Mouse (Mus musculus) sigmoid colon, adult 10 weeks (tissue): ENCODE measurements around the gene Dlg4. TPM values are rescaled to one million over a fixed set of nuclear protein-coding genes. Genes with fewer than 3 reads are reported as not detected.

Source experiments
- polyA plus RNA-seq: library from polyadenylated mRNA; stranded (reverse); fragments of 350-450 nt; fragmentation: Illumina TruSeq; extraction: RNeasy Lipid Tissue Mini Kit (QIAGEN cat#74804); gene quantifications from one replicate; pipeline ENCODE4 v1.2.3, GENCODE M21; 2014; ENCODE audit warnings: low read depth, low replicate concordance

The Dlg4 gene
- polyA plus RNA-seq = 1.0 TPM

GRCm38 (mm10) chr11:70016669-70017068 is at the start of gene Dlg4:
TSS of gene Dlg4 (plus strand) at chr11:70016942.

GRCm38 (mm10) chr11:69981141-69981762 is 35.5 kb upstream of the Dlg4 start, which contains the start of gene Ctdnep1:
TSS of gene Ctdnep1 (plus strand) at chr11:69981156.

GRCm38 (mm10) chr11:69982225-69982624 is 34.5 kb upstream of the Dlg4 start, which contains the start of gene Elp5:
TSS of gene Elp5 (minus strand) at chr11:69982517.

GRCm38 (mm10) chr11:69990850-69991691 is 25.7 kb upstream of the Dlg4 start, which contains the start of gene Gabarap:
TSS of gene Gabarap (plus strand) at chr11:69991143.

GRCm38 (mm10) chr11:69995391-69995960 is 21.3 kb upstream of the Dlg4 start, which contains the start of gene Phf23:
TSS of gene Phf23 (plus strand) at chr11:69995777.

GRCm38 (mm10) chr11:70000396-70000898 is 16.3 kb upstream of the Dlg4 start, which contains the start of gene Dvl2:
TSS of gene Dvl2 (plus strand) at chr11:70000595.

GRCm38 (mm10) chr11:70014880-70015558 is 1.7 kb upstream of the Dlg4 start, which contains the start of gene Acadvl:
TSS of gene Acadvl (minus strand) at chr11:70015411.

GRCm38 (mm10) chr11:70053898-70054570 is 37.3 kb downstream of the Dlg4 start, which contains the start of gene Asgr1:
TSS of gene Asgr1 (plus strand) at chr11:70054085.

GRCm38 (mm10) chr11:70091986-70092783 is 75.4 kb downstream of the Dlg4 start, which contains the start of gene Asgr2:
TSS of gene Asgr2 (plus strand) at chr11:70092644.

Other genes with a start within 250 kb of the Dlg4 start
- 4.0 TPM for gene Chrnb1, start 221.0 kb upstream of the Dlg4 start, polyA plus RNA-seq
- gene Fgf11, start 215.1 kb upstream of the Dlg4 start, polyA plus RNA-seq = 9.5 TPM
- 11.7 TPM for gene Tmem102, start 211.3 kb upstream of the Dlg4 start, polyA plus RNA-seq
- not detected for gene Gm39566, start 201.6 kb upstream of the Dlg4 start, polyA plus RNA-seq
- gene Spem2, start 198.5 kb upstream of the Dlg4 start, polyA plus RNA-seq = not detected
- gene Spem1, start 194.8 kb upstream of the Dlg4 start, polyA plus RNA-seq = not detected
- 0.88 TPM for gene Nlgn2, start 179.2 kb upstream of the Dlg4 start, polyA plus RNA-seq
- 18.5 TPM for gene Tmem256, start 178.4 kb upstream of the Dlg4 start, polyA plus RNA-seq
- 0.98 TPM for gene Plscr3, start 170.6 kb upstream of the Dlg4 start, polyA plus RNA-seq
- 5.4 TPM for gene Tnk1, start 158.2 kb upstream of the Dlg4 start, polyA plus RNA-seq
- gene Tmem95, start 138.9 kb upstream of the Dlg4 start, polyA plus RNA-seq = not detected
- 2.9 TPM for gene Kctd11, start 135.5 kb upstream of the Dlg4 start, polyA plus RNA-seq
- 0.57 TPM for gene Acap1, start 121.4 kb upstream of the Dlg4 start, polyA plus RNA-seq
- 3.7 TPM for gene 2810408A11Rik, start 116.0 kb upstream of the Dlg4 start, polyA plus RNA-seq
- gene Neurl4, start 115.9 kb upstream of the Dlg4 start, polyA plus RNA-seq = 2.6 TPM
- gene Gps2, start 103.1 kb upstream of the Dlg4 start, polyA plus RNA-seq = 18.3 TPM
- gene Eif5a, start 95.0 kb upstream of the Dlg4 start, polyA plus RNA-seq = 144 TPM
- 22.3 TPM for gene Ybx2, start 81.1 kb upstream of the Dlg4 start, polyA plus RNA-seq
- gene Slc2a4, start 68.8 kb upstream of the Dlg4 start, polyA plus RNA-seq = 0.98 TPM
- gene Cldn7, start 52.2 kb upstream of the Dlg4 start, polyA plus RNA-seq = 214 TPM
- gene Ctdnep1, start 35.8 kb upstream of the Dlg4 start, polyA plus RNA-seq = 55.0 TPM
- gene Elp5, start 34.4 kb upstream of the Dlg4 start, polyA plus RNA-seq = 5.0 TPM
- 508 TPM for gene Gabarap, start 25.8 kb upstream of the Dlg4 start, polyA plus RNA-seq
- 22.4 TPM for gene Phf23, start 21.2 kb upstream of the Dlg4 start, polyA plus RNA-seq
- gene Dvl2, start 16.3 kb upstream of the Dlg4 start, polyA plus RNA-seq = 0.63 TPM
- 9.9 TPM for gene Acadvl, start 1.5 kb upstream of the Dlg4 start, polyA plus RNA-seq
- gene Asgr1, start 37.1 kb downstream of the Dlg4 start, polyA plus RNA-seq = not detected
- not detected for gene Asgr2, start 75.7 kb downstream of the Dlg4 start, polyA plus RNA-seq
- 5.0 TPM for gene Mgl2, start 113.4 kb downstream of the Dlg4 start, polyA plus RNA-seq
- 3.1 TPM for gene Clec10a, start 139.3 kb downstream of the Dlg4 start, polyA plus RNA-seq
- gene Slc16a11, start 195.8 kb downstream of the Dlg4 start, polyA plus RNA-seq = 0.69 TPM
- gene Slc16a13, start 204.1 kb downstream of the Dlg4 start, polyA plus RNA-seq = 3.1 TPM
- gene Bcl6b, start 212.9 kb downstream of the Dlg4 start, polyA plus RNA-seq = 2.3 TPM
- 1.8 TPM for gene 0610010K14Rik, start 221.0 kb downstream of the Dlg4 start, polyA plus RNA-seq
- 0.69 TPM for gene Gm21988, start 222.9 kb downstream of the Dlg4 start, polyA plus RNA-seq
- 24.0 TPM for gene Rnasek, start 222.9 kb downstream of the Dlg4 start, polyA plus RNA-seq
- gene Alox12, start 238.4 kb downstream of the Dlg4 start, polyA plus RNA-seq = 1.3 TPM